Mouse (Mus musculus): Measurements from ENCODE around the gene Sh2b3. TPM values are rescaled to one million over a fixed set of nuclear protein-coding genes. Genes with fewer than 3 reads are reported as not detected.
A peak's percentile ranks its signal among the peaks of the same experiment; 100 is the strongest.

Gene Sh2b3
- total RNA-seq, 2 experiments from 2014 or later: 21.3 to 21.6 TPM

GRCm38 (mm10) chr5:121795800-121796199 is 41.6 kb downstream of the Sh2b3 start:
- DNase-seq: no peak

- no peak for DNase-seq
These were observed 46.4 kb downstream of the Sh2b3 start for GRCm38 (mm10) chr5:121791026-121791425.

- DNase-seq: peak; percentile 57 to 67
These were observed 53.5 kb downstream of the Sh2b3 start for GRCm38 (mm10) chr5:121783862-121784500.

GRCm38 (mm10) chr5:121782467-121782866 is 55.0 kb downstream of the Sh2b3 start:
- no peak for DNase-seq

- no peak for DNase-seq
These were observed 57.3 kb downstream of the Sh2b3 start for GRCm38 (mm10) chr5:121780180-121780579.

GRCm38 (mm10) chr5:121778485-121779119 is 58.8 kb downstream of the Sh2b3 start:
- no peak for DNase-seq

GRCm38 (mm10) chr5:121771611-121772010 is 65.8 kb downstream of the Sh2b3 start:
- no peak for DNase-seq

- peak; percentile 60 to 61 for DNase-seq
These were observed 67.6 kb downstream of the Sh2b3 start for GRCm38 (mm10) chr5:121769827-121770226.

GRCm38 (mm10) chr5:121767564-121767963 is 69.9 kb downstream of the Sh2b3 start:
- DNase-seq: no peak

- no peak for DNase-seq
These were observed 71.2 kb downstream of the Sh2b3 start for GRCm38 (mm10) chr5:121766038-121766773.

Small RNAs within 50 kb of the gene (microRNA-seq; reads per million reads assigned to microRNA genes)
- gene Mir7031: 3.5 to 3.8 reads per million in 2 experiments

Other genes with a start within 250 kb of the Sh2b3 start
- 100 to 1,000 TPM; 347 to 417 TPM for gene Aldh2, start 243.8 kb downstream of the Sh2b3 start, total RNA-seq (2021)
- gene Acad12, start 218.7 kb downstream of the Sh2b3 start, total RNA-seq (2021): 10 to 100 TPM; 89.0 to 93.2 TPM
- 10 to 100 TPM; 25.4 to 27.5 TPM for gene Acad10, start 177.1 kb downstream of the Sh2b3 start, total RNA-seq (2021)
- gene Brap, start 177.1 kb downstream of the Sh2b3 start, total RNA-seq (2021): 10 to 100 TPM; 26.5 to 28.9 TPM
- gene Atxn2, start 126.3 kb downstream of the Sh2b3 start, total RNA-seq (2021): 100 to 1,000 TPM; 137 to 154 TPM
- gene Pheta1, start 11.3 kb upstream of the Sh2b3 start, total RNA-seq (2021): 1 to 10 TPM; 6.4 to 8.3 TPM
- 10 to 100 TPM; 19.3 to 19.4 TPM for gene Cux2, start 212.5 kb upstream of the Sh2b3 start, total RNA-seq (2021)